Mouse (Mus musculus): ENCODE measurements around the gene Gm4707. TPM values are rescaled to one million over a fixed set of nuclear protein-coding genes. Genes with fewer than 3 reads are reported as not detected.
"Not testable (repeated sequence)": the region's sequence is repeated elsewhere in the genome, so short reads cannot be mapped to it uniquely, and the experiment has no call there.

Gm4707 gene
- total and polyA plus RNA-seq, 2 experiments = 0.07 to 0.92 TPM

DNA sequence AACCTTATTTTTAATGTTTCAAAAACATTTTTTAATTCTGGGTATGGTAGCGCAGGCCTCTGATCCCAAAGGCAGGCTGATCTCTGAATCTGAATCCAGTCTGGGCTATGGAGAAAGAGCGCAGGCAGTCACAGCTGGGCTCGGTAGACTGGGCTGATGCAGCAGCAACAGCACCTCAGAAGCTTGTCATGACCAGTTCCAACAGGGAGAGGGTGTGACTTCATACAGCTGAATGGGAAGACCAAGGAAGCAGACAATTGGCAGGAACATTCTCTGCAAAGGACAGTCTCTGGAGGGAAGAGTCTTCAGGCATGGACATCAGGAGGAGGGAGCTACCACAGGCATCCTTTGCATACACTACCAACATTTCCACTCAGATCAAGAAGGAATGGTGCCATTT is 15.6 kb downstream of the Gm4707 start:
- 96% methylated on average over 3 of the region's 3 CpGs for WGBS
- Histone ChIP-seq H3K4me3 (ENCODE audit: insufficient read depth, low read depth, low read length) (no peak overlapping the region), H3K9ac (ENCODE audit: low read depth, low read length) (no peak overlapping the region), H3K27ac (replicated peaks; ENCODE audit: insufficient read depth, low read depth, low read length) (no peak overlapping the region), H3K4me1 (ENCODE audit: control insufficient read depth, insufficient read depth, low read length) (no peaks in the 10 kb centered on the region), H3K36me3 (ENCODE audit: control insufficient read depth, insufficient read depth, low read length) (peaks cover 13% of the 10 kb centered on the region), H3K79me2 (ENCODE audit: control insufficient read depth, insufficient read depth, low read length) (no peaks in the 10 kb centered on the region), H3K27me3 (ENCODE audit: control insufficient read depth, insufficient read depth, low read length) (no peaks in the 10 kb centered on the region)
- TF ChIP-seq POLR2A (IDR thresholded peaks at IDR 0.05; ENCODE audit: extremely low read depth, insufficient read depth, low read length) (no peak), CTCF (IDR thresholded peaks at IDR 0.05; ENCODE audit: low read depth, low read length) (no peak)
- DNase-seq (ENCODE audit: extremely low read depth, low read depth, low spot score) = no peak

- WGBS = 79% methylated on average over 6 of the region's 6 CpGs
- no peak for DNase-seq (ENCODE audit: extremely low read depth, low read depth, low spot score)
- no peaks in the 10 kb centered on the region for H3K79me2 ChIP-seq (ENCODE audit: control insufficient read depth, insufficient read depth, low read length)
Measured at GRCm38 (mm10) chr17:71443273-71443672, 16.4 kb downstream of the Gm4707 start.

GRCm38 (mm10) chr17:71422502-71422901 is 37.2 kb downstream of the Gm4707 start:
- not testable (repeated sequence) for H3K9ac ChIP-seq (ENCODE audit: low read depth, low read length); H3K79me2 ChIP-seq (ENCODE audit: control insufficient read depth, insufficient read depth, low read length); H3K4me1 ChIP-seq (ENCODE audit: control insufficient read depth, insufficient read depth, low read length); H3K4me3 ChIP-seq (ENCODE audit: insufficient read depth, low read depth, low read length); H3K27me3 ChIP-seq (ENCODE audit: control insufficient read depth, insufficient read depth, low read length); H3K27ac ChIP-seq (replicated peaks; ENCODE audit: insufficient read depth, low read depth, low read length); DNase-seq (ENCODE audit: extremely low read depth, low read depth, low spot score)
- WGBS = 96% methylated on average over 2 of the region's 2 CpGs
- H3K36me3 ChIP-seq (ENCODE audit: control insufficient read depth, insufficient read depth, low read length) = peaks cover 22% of the 10 kb centered on the region

More at GRCm38 (mm10) chr17:71443273-71443672, 16.4 kb downstream of the Gm4707 start:
- H3K4me1 ChIP-seq (ENCODE audit: control insufficient read depth, insufficient read depth, low read length) = no peaks in the 10 kb centered on the region
- peaks cover 13% of the 10 kb centered on the region for H3K36me3 ChIP-seq (ENCODE audit: control insufficient read depth, insufficient read depth, low read length)
- no peak overlapping the region for H3K4me3 ChIP-seq (ENCODE audit: insufficient read depth, low read depth, low read length)
- no peak overlapping the region for H3K27ac ChIP-seq (replicated peaks; ENCODE audit: insufficient read depth, low read depth, low read length)
- no peaks in the 10 kb centered on the region for H3K27me3 ChIP-seq (ENCODE audit: control insufficient read depth, insufficient read depth, low read length)
- H3K9ac ChIP-seq (ENCODE audit: low read depth, low read length) = no peak overlapping the region
- no peak for TF ChIP-seq CTCF (IDR thresholded peaks at IDR 0.05; ENCODE audit: low read depth, low read length)
- TF ChIP-seq POLR2A (IDR thresholded peaks at IDR 0.05; ENCODE audit: extremely low read depth, insufficient read depth, low read length) = no peak

DNA sequence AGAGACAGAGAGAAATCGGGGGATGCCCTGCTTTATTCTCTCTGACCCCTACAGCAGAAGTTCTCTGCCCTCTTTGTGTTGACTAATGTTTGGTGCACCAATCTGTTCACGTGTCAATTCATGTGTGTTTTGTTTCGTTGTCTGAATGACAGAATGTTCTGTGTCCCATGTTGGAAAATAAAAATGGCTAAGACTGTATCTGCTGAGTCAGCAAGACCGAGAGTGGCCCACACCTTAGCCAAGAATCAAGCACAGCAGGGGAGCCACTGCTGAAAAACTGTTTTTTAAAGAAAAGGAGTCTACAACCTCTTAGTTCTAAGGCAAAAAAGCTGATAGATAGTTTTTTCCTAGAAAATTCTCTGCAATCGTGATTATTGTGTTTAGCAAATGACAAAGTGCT is 40.3 kb downstream of the Gm4707 start:
- H3K9ac ChIP-seq (ENCODE audit: low read depth, low read length); H3K27me3 ChIP-seq (ENCODE audit: control insufficient read depth, insufficient read depth, low read length); H3K27ac ChIP-seq (replicated peaks; ENCODE audit: insufficient read depth, low read depth, low read length); H3K79me2 ChIP-seq (ENCODE audit: control insufficient read depth, insufficient read depth, low read length); H3K4me3 ChIP-seq (ENCODE audit: insufficient read depth, low read depth, low read length); DNase-seq (ENCODE audit: extremely low read depth, low read depth, low spot score); H3K4me1 ChIP-seq (ENCODE audit: control insufficient read depth, insufficient read depth, low read length): not testable (repeated sequence)
- H3K36me3 ChIP-seq (ENCODE audit: control insufficient read depth, insufficient read depth, low read length) = peaks cover 26% of the 10 kb centered on the region
- WGBS = 93% methylated on average over 5 of the region's 5 CpGs

DNA sequence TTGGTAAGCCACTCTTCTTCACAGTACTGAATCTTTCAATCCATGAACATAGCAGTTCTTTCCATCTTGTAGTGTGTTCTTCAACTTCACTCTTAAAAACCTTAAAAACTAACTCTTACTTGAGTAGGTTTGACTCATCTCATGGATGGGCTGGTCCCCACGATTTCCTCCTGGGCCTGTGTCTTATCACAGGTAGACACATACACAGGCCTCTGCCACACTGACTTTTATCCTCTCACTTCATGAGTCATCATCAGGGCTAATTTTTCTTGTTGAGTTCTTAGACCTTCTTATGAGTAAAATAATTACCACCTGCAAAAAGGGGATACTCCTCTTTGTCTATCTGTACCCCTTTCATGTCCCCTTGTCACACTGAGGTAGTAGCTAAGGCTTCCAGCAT is 42.7 kb downstream of the Gm4707 start:
- DNase-seq (ENCODE audit: extremely low read depth, low read depth, low spot score) = no peak

More for the DNA sequence above, 42.7 kb downstream of the Gm4707 start:
- WGBS = 92% methylated on average over 1 of the region's 1 CpGs
- H3K36me3 ChIP-seq (ENCODE audit: control insufficient read depth, insufficient read depth, low read length) = peaks cover 19% of the 10 kb centered on the region
- TF ChIP-seq POLR2A (IDR thresholded peaks at IDR 0.05; ENCODE audit: extremely low read depth, insufficient read depth, low read length) = no peak
- TF ChIP-seq CTCF (IDR thresholded peaks at IDR 0.05; ENCODE audit: low read depth, low read length) = no peak
- no peaks in the 10 kb centered on the region for H3K79me2 ChIP-seq (ENCODE audit: control insufficient read depth, insufficient read depth, low read length)
- no peak overlapping the region for H3K4me3 ChIP-seq (ENCODE audit: insufficient read depth, low read depth, low read length)
- H3K9ac ChIP-seq (ENCODE audit: low read depth, low read length) = no peak overlapping the region
- no peak overlapping the region for H3K27ac ChIP-seq (replicated peaks; ENCODE audit: insufficient read depth, low read depth, low read length)
- H3K27me3 ChIP-seq (ENCODE audit: control insufficient read depth, insufficient read depth, low read length) = no peaks in the 10 kb centered on the region
- H3K4me1 ChIP-seq (ENCODE audit: control insufficient read depth, insufficient read depth, low read length) = no peaks in the 10 kb centered on the region

Other genes with a start within 250 kb of the Gm4707 start
- gene Emilin2, start 147.9 kb downstream of the Gm4707 start, total RNA-seq (2014; rRNA removed) = 1.1 and 1.5 TPM in 2 replicates
- 0.31 and 1.7 TPM in 2 replicates for gene Emilin2, start 147.9 kb downstream of the Gm4707 start, polyA plus RNA-seq (2012; rRNA removed)
- 16.0 and 17.1 TPM in 2 replicates for gene Smchd1, start 15.4 kb upstream of the Gm4707 start, total RNA-seq (2014; rRNA removed)
- gene Smchd1, start 15.4 kb upstream of the Gm4707 start, polyA plus RNA-seq (2012; rRNA removed) = 1.8 and 2.5 TPM in 2 replicates
- 0.34 and 0.46 TPM in 2 replicates for gene Ndc80, start 66.9 kb upstream of the Gm4707 start, total RNA-seq (2014; rRNA removed)
- gene Ndc80, start 66.9 kb upstream of the Gm4707 start, polyA plus RNA-seq (2012; rRNA removed) = not detected in 2 replicates
- gene Spdya, start 92.1 kb upstream of the Gm4707 start, total RNA-seq (2014; rRNA removed) = not detected in 2 replicates
- not detected in 2 replicates for gene Spdya, start 92.1 kb upstream of the Gm4707 start, polyA plus RNA-seq (2012; rRNA removed)
- gene Wdr43, start 156.0 kb upstream of the Gm4707 start, total RNA-seq (2014; rRNA removed) = 19.5 and 20.3 TPM in 2 replicates
- 3.2 and 4.8 TPM in 2 replicates for gene Wdr43, start 156.0 kb upstream of the Gm4707 start, polyA plus RNA-seq (2012; rRNA removed)
- not detected in 2 replicates for gene Togaram2, start 213.3 kb upstream of the Gm4707 start, total RNA-seq (2014; rRNA removed)
- gene Togaram2, start 213.3 kb upstream of the Gm4707 start, polyA plus RNA-seq (2012; rRNA removed) = not detected in 2 replicates